Mouse (Mus musculus) bone marrow, adult 2 months (tissue): ENCODE data around the gene Serpinb6b.

ENCODE experiments used
- CTCF ChIP-seq: fragments of 200-500 bp; IDR thresholded peaks from 2 replicates; pipeline ENCODE4 v1.5.1; 2011; ENCODE audit warnings: low read length, control low read depth; ENCODE audit not compliant: control insufficient read depth, insufficient read depth
- POLR2A ChIP-seq: fragments of 200-500 bp; IDR thresholded peaks from 2 replicates; pipeline ENCODE4 v1.6.1; 2011; ENCODE audit warnings: low read depth, mild to moderate bottlenecking, control low read depth, low read length, borderline replicate concordance; ENCODE audit not compliant: control insufficient read depth

DNA sequence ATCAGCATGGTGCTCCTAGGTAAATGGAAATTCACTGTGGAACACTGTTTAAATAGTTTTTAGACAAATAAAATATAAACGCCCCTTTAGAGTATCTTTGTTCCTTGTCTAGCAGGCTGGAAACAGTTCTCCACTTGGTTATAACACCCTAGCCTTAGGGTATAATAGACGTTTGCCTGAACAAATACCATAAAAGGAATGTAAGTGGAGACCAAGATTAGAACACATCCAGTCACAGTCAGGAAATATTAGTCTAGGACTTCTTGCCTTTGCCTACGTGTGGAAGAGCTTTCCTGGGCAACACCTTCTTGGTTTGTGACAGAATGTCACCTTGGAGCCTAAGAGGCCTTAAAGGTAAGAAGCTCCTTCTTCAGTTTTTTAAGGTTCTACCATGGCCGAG, 8.5 kb upstream of the Serpinb6b start:
- TF ChIP-seq CTCF, result no peak
- TF ChIP-seq POLR2A, result no peak
